Mouse (Mus musculus) CD4-positive, CD25-positive, alpha-beta regulatory T cell, adult 2 months (primary cell): ENCODE results near the gene Prepl.

Source experiments
- DNase-seq: peaks from one replicate; pipeline ENCODE4 v3.0.0-alpha.2; 2012; ENCODE audit warnings: low read depth, low spot score

The Prepl gene

GRCm38 (mm10) chr17:85071088-85071775 is 18.8 kb downstream of the Prepl start:
- no peak for DNase-seq

GRCm38 (mm10) chr17:85070658-85071057 is 19.4 kb downstream of the Prepl start:
- DNase-seq: no peak

GRCm38 (mm10) chr17:85067331-85067730 is 22.7 kb downstream of the Prepl start:
- DNase-seq: no peak

GRCm38 (mm10) chr17:85063560-85063959 is 26.5 kb downstream of the Prepl start:
- no peak for DNase-seq

GRCm38 (mm10) chr17:85059136-85059535 is 30.9 kb downstream of the Prepl start:
- DNase-seq: no peak

- DNase-seq: no peak
Observed at GRCm38 (mm10) chr17:85058276-85058675, 31.8 kb downstream of the Prepl start.

GRCm38 (mm10) chr17:85048379-85048778 is 41.7 kb downstream of the Prepl start:
- no peak for DNase-seq

GRCm38 (mm10) chr17:85045160-85045559 is 44.9 kb downstream of the Prepl start:
- DNase-seq: no peak

GRCm38 (mm10) chr17:85044466-85044865 is 45.6 kb downstream of the Prepl start:
- no peak for DNase-seq

- no peak for DNase-seq
Observed at GRCm38 (mm10) chr17:85043404-85043816, 46.6 kb downstream of the Prepl start.

GRCm38 (mm10) chr17:85042419-85042818 is 47.6 kb downstream of the Prepl start:
- no peak for DNase-seq

- DNase-seq: no peak
Observed at GRCm38 (mm10) chr17:85040913-85041312, 49.1 kb downstream of the Prepl start.

- no peak for DNase-seq
Observed at GRCm38 (mm10) chr17:85038761-85039160, 51.3 kb downstream of the Prepl start.

- DNase-seq: no peak
Observed at GRCm38 (mm10) chr17:85038311-85038710, 51.7 kb downstream of the Prepl start.

- DNase-seq: no peak
Observed at GRCm38 (mm10) chr17:85037855-85038254, 52.2 kb downstream of the Prepl start.

GRCm38 (mm10) chr17:85034068-85034467 is 56.0 kb downstream of the Prepl start:
- no peak for DNase-seq

GRCm38 (mm10) chr17:85033087-85033486 is 57.0 kb downstream of the Prepl start:
- DNase-seq: no peak

- no peak for DNase-seq
Observed at GRCm38 (mm10) chr17:85030651-85031050, 59.4 kb downstream of the Prepl start.

- DNase-seq: no peak
Observed at GRCm38 (mm10) chr17:85028797-85029196, 61.2 kb downstream of the Prepl start.

- no peak for DNase-seq
Observed at GRCm38 (mm10) chr17:85028093-85028739, 61.8 kb downstream of the Prepl start, which contains the start of gene Slc3a1. Gene Slc3a1 (plus strand): TSS chr17:85028376.

- DNase-seq: no peak
Observed at GRCm38 (mm10) chr17:85027247-85027646, 62.8 kb downstream of the Prepl start.

GRCm38 (mm10) chr17:85026436-85026835 is 63.6 kb downstream of the Prepl start:
- DNase-seq: no peak

GRCm38 (mm10) chr17:85025151-85025550 is 64.9 kb downstream of the Prepl start:
- DNase-seq: no peak
